Mouse (Mus musculus): ENCODE results near the gene Klf7. TPM values are rescaled to one million over a fixed set of nuclear protein-coding genes. Genes with fewer than 3 reads are reported as not detected.
A peak's percentile ranks its signal among the peaks of the same experiment; 100 is the strongest.

The Klf7 gene
- polyA plus RNA-seq, 1 experiment from 2014 or later: 13.8 TPM

DNA sequence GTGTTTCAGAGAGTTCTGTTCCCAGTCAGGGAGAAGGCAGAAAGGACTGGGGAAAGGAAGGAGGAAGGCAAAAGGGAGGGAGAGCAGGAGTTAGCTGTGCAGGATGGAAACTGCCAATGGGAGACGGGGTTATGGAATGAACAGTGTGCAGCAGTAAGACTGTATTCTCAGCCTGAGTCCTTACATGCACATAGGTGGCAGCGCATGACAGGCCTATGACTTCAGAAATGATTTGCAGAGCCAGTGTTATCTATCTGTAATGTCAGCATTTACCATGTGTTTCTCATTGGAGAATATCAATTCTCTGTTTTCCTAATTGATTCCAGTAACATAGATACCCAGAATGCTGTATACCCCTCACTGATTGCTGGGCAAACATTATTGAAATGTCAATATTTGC lies 123.9 kb downstream of the Klf7 start:
- H3K36me3 ChIP-seq (replicated peaks): no peaks in the 10 kb centered on the region
- peaks cover 42% of the 10 kb centered on the region for H3K4me1 ChIP-seq
- no peaks in the 10 kb centered on the region for H3K27me3 ChIP-seq (ENCODE audit: poor library complexity, severe bottlenecking)
- H3K4me3 ChIP-seq: no peak overlapping the region
- no peak for DNase-seq (ENCODE audit: extremely low spot score, low spot score)
- no peaks in the 10 kb centered on the region for H3K9me3 ChIP-seq
- WGBS: 85% methylated on average over 2 of the region's 2 CpGs
- no peak overlapping the region for H3K27ac ChIP-seq

DNA sequence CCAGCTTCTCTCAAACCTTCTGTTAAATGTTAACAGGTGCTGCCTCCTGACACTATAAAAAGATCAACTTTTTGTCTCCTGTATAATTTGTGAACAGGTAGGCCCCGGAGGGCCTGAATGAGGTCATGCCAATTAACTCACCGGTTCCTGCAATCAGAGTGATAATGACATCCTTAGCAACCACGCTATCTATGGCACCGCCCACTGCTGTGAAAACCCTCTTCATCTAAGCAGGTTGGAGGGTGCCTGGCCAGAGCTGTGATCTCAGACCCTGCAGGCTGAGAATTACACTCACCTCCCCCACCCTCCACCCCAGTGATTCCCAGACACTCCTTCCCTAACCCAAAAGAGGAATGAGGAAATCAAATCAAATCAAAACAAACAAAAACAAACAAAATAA lies 126.3 kb downstream of the Klf7 start:
- H3K9me3 ChIP-seq: no peaks in the 10 kb centered on the region
- H3K36me3 ChIP-seq (replicated peaks): no peaks in the 10 kb centered on the region
- peak overlapping the region; percentile 90 for H3K27ac ChIP-seq
- H3K4me3 ChIP-seq: no peak overlapping the region
- no peak for DNase-seq (ENCODE audit: extremely low spot score, low spot score)
- H3K4me1 ChIP-seq: peaks cover 40% of the 10 kb centered on the region
- no peaks in the 10 kb centered on the region for H3K27me3 ChIP-seq (ENCODE audit: poor library complexity, severe bottlenecking)
- WGBS: 31% methylated on average over 4 of the region's 4 CpGs

GRCm38 (mm10) chr1:63995137-63995492 lies 127.0 kb downstream of the Klf7 start:
- 72% methylated on average over 5 of the region's 5 CpGs for WGBS
- Histone ChIP-seq H3K4me1 (peaks cover 40% of the 10 kb centered on the region), H3K27me3 (ENCODE audit: poor library complexity, severe bottlenecking) (no peaks in the 10 kb centered on the region), H3K36me3 (replicated peaks) (no peaks in the 10 kb centered on the region), H3K9me3 (no peaks in the 10 kb centered on the region), H3K27ac (peak overlapping the region; percentile 90), H3K4me3 (no peak overlapping the region; the same call in 1 of the 2 replicates)
- no peak for DNase-seq (ENCODE audit: extremely low spot score, low spot score)

DNA sequence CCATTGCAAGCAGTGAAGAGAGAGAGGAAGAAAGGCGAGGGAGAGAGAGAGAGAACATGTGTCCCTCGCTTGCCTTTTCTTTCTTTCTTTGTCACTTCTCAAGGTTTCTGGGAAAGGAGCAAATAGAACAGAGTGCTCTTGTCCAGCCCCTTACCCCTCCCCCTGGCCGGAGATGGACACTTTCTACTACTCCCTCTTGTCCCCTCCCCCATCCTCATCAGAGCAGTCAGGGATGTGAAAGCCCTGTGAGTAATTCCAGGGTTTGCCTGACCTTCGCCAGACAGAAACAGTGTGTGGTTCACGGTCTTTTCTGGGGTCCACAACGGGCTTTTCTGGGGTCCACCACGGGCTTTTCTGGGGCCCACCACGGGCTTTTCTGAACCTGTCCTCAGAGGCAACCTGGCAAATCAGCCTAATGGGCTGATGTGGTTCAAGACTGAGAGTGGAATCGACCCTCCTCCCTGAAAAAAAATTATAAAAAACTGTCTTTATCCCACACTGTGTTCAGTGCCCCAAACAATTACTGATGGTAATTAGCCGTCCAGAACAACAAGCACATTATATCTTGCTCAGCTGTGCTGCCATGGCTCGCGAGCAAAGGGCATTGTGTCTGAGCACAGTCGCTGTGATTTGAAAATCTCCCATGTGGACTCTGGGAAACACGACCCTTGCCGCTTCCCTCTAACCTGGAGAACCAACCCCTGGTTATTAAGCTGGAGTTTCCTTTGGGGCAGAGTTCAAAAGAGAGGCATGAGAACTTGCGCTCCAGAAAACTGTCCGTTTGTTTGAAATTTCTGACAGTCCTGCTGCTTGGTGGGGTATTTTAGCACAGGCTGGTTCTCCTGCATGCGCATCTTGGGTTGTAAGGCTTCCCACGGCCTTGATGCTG lies 127.6 kb downstream of the Klf7 start:
- peak overlapping the region; percentile 90 for H3K27ac ChIP-seq
- DNase-seq (ENCODE audit: extremely low spot score, low spot score): peak; percentile 72
- 18% methylated on average over 19 of the region's 19 CpGs for WGBS
- peak overlapping the region; percentile 33 for H3K4me3 ChIP-seq
- no peaks in the 10 kb centered on the region for H3K27me3 ChIP-seq (ENCODE audit: poor library complexity, severe bottlenecking)
- no peaks in the 10 kb centered on the region for H3K9me3 ChIP-seq
- H3K36me3 ChIP-seq (replicated peaks): no peaks in the 10 kb centered on the region
- H3K4me1 ChIP-seq: peaks cover 40% of the 10 kb centered on the region

GRCm38 (mm10) chr1:63992506-63992905 lies 129.6 kb downstream of the Klf7 start:
- WGBS: 83% methylated on average over 5 of the region's 5 CpGs

DNA sequence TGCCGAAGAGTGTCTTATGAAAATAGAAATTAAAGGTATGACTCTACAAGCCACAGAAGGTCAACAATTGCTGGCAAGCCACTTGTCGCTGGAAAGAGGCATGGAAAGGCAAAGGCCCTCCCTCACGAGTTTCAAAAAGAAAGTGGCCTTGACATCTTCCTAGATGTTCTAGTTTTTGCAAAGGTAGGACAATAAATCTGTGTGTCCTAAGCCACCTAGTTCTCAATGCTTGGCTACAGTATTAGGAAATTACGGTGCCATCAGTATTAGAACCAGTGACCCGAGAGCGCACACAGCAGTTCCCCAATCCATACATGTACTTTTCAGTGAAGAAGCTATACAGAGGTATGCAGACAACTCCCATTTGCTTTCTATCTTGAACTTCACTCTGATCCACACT lies 131.7 kb downstream of the Klf7 start:
- WGBS: 96% methylated on average over 6 of the region's 6 CpGs
- Histone ChIP-seq H3K36me3 (replicated peaks) (no peaks in the 10 kb centered on the region), H3K27ac (no peak overlapping the region), H3K9me3 (no peaks in the 10 kb centered on the region), H3K27me3 (ENCODE audit: poor library complexity, severe bottlenecking) (no peaks in the 10 kb centered on the region), H3K4me1 (peaks cover 41% of the 10 kb centered on the region), H3K4me3 (no peak overlapping the region)
- no peak for DNase-seq (ENCODE audit: extremely low spot score, low spot score)

More at GRCm38 (mm10) chr1:63992506-63992905, 129.6 kb downstream of the Klf7 start:
- peaks cover 49% of the 10 kb centered on the region for H3K4me1 ChIP-seq
- no peaks in the 10 kb centered on the region for H3K36me3 ChIP-seq (replicated peaks)
- DNase-seq (ENCODE audit: extremely low spot score, low spot score): no peak
- H3K4me3 ChIP-seq: no peak overlapping the region
- H3K9me3 ChIP-seq: no peaks in the 10 kb centered on the region
- H3K27me3 ChIP-seq (ENCODE audit: poor library complexity, severe bottlenecking): no peaks in the 10 kb centered on the region
- no peak overlapping the region for H3K27ac ChIP-seq

DNA sequence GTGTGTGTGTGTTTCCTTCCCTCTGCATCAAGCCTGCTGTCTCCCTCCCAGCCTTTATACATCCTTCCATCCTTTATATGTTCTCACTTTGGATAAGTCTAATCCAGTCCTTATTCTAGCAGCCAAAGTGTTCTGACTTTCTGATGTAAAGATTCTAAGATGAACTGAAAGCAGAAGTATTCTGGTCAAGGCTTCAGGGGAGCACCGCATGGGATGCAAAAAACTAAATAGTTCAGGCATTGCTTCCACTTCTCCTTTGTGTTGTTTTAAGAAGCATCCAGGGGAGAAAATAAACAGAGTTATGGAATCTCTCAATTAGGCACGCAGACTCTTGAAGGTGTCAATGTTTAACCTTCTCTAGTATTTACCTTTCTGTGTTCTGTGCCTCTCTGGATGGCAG lies 141.3 kb downstream of the Klf7 start:
- H3K4me1 ChIP-seq: peaks cover 21% of the 10 kb centered on the region
- 74% methylated on average over 2 of the region's 2 CpGs for WGBS
- 0 out of 2 replicates have a peak, but pooled peaks cover 4% of the 10 kb centered on the region for H3K27me3 ChIP-seq (ENCODE audit: poor library complexity, severe bottlenecking)
- H3K9me3 ChIP-seq: no peaks in the 10 kb centered on the region
- no peak overlapping the region for H3K27ac ChIP-seq
- no peak for DNase-seq (ENCODE audit: extremely low spot score, low spot score)
- H3K4me3 ChIP-seq: no peak overlapping the region
- no peaks in the 10 kb centered on the region for H3K36me3 ChIP-seq (replicated peaks)

Small RNA genes lying within 50 kb of the gene (microRNA-seq; reads per million reads assigned to microRNA genes)
- not detected for gene Mir6899
